Mouse (Mus musculus): ENCODE data around the gene Nectin3. TPM values are rescaled to one million over a fixed set of nuclear protein-coding genes. Genes with fewer than 3 reads are reported as not detected.

The Nectin3 gene
- polyA plus RNA-seq, 1 experiment from 2014 or later, result 4.7 TPM

GRCm38 (mm10) chr16:46497686-46498420 is 472 bp downstream of the Nectin3 start:
- H3K9me3 ChIP-seq (replicated peaks), result no peaks in the 10 kb centered on the region
- H3K9ac ChIP-seq, result peak overlapping the region; percentile 45; the same call in 1 of the 2 replicates
- peak overlapping the region; percentile 69 for H3K4me2 ChIP-seq
- H3K27ac ChIP-seq, result no peak overlapping the region
- ATAC-seq (ENCODE audit: low read depth), result no peak
- DNase-seq, result no peak
- WGBS (ENCODE audit: insufficient replicate concordance), result 2% methylated on average over 32 of the region's 32 CpGs
- H3K4me1 ChIP-seq (replicated peaks), result peaks cover 7% of the 10 kb centered on the region
- peak overlapping the region; percentile 63 for H3K4me3 ChIP-seq (replicated peaks)
- H3K36me3 ChIP-seq, result no peaks in the 10 kb centered on the region
- H3K27me3 ChIP-seq, result peaks cover 53% of the 10 kb centered on the region

- peak overlapping the region; percentile 63 for H3K4me3 ChIP-seq (replicated peaks)
- WGBS (ENCODE audit: insufficient replicate concordance), result under 1% methylated on average over 56 of the region's 78 CpGs
- peak; percentile 88 for ATAC-seq (ENCODE audit: low read depth)
- H3K27ac ChIP-seq, result peak overlapping the region; percentile 77
- H3K4me1 ChIP-seq (replicated peaks), result peaks cover 7% of the 10 kb centered on the region
- peak overlapping the region; percentile 69 for H3K4me2 ChIP-seq
- no peaks in the 10 kb centered on the region for H3K36me3 ChIP-seq
- H3K9ac ChIP-seq, result peak overlapping the region; percentile 68
- H3K27me3 ChIP-seq, result peaks cover 53% of the 10 kb centered on the region
- DNase-seq, result peak; percentile 47
- H3K9me3 ChIP-seq (replicated peaks), result no peaks in the 10 kb centered on the region
These were observed 1.2 kb downstream of the Nectin3 start for GRCm38 (mm10) chr16:46496889-46497685.

- Histone ChIP-seq H3K4me3 (replicated peaks) (peak overlapping the region; percentile 63), H3K4me2 (peak overlapping the region; percentile 69), H3K4me1 (replicated peaks) (peaks cover 7% of the 10 kb centered on the region), H3K9ac (peak overlapping the region; percentile 68), H3K27me3 (peaks cover 53% of the 10 kb centered on the region), H3K9me3 (replicated peaks) (no peaks in the 10 kb centered on the region), H3K27ac (peak overlapping the region; percentile 77), H3K36me3 (no peaks in the 10 kb centered on the region)
- WGBS (ENCODE audit: insufficient replicate concordance), result under 1% methylated on average over 80 of the region's 96 CpGs
- DNase-seq, result no peak
- peak; percentile 44 for ATAC-seq (ENCODE audit: low read depth)
These were observed 2.1 kb downstream of the Nectin3 start for GRCm38 (mm10) chr16:46496031-46496868.

- H3K36me3 ChIP-seq, result no peaks in the 10 kb centered on the region
- H3K9ac ChIP-seq, result no peak overlapping the region
- peak overlapping the region; percentile 69 for H3K4me2 ChIP-seq
- peaks cover 7% of the 10 kb centered on the region for H3K4me1 ChIP-seq (replicated peaks)
- DNase-seq (no peak), ATAC-seq (ENCODE audit: low read depth) (no peak)
- 37% methylated on average over 3 of the region's 3 CpGs for WGBS (ENCODE audit: insufficient replicate concordance)
- H3K4me3 ChIP-seq (replicated peaks), result peak overlapping the region; percentile 63; the same call in 1 of the 2 replicates
- no peak overlapping the region for H3K27ac ChIP-seq
- H3K27me3 ChIP-seq, result peaks cover 52% of the 10 kb centered on the region
- no peaks in the 10 kb centered on the region for H3K9me3 ChIP-seq (replicated peaks)
These were observed 3.1 kb downstream of the Nectin3 start for GRCm38 (mm10) chr16:46495201-46495600.

- Histone ChIP-seq H3K27ac (no peak overlapping the region), H3K9ac (no peak overlapping the region), H3K4me3 (replicated peaks) (no peak overlapping the region), H3K4me2 (no peak overlapping the region), H3K36me3 (no peaks in the 10 kb centered on the region), H3K4me1 (replicated peaks) (no peaks in the 10 kb centered on the region), H3K27me3 (no peaks in the 10 kb centered on the region), H3K9me3 (replicated peaks) (no peaks in the 10 kb centered on the region)
- 32% methylated on average over 3 of the region's 3 CpGs for WGBS (ENCODE audit: insufficient replicate concordance)
- no peak for DNase-seq
- ATAC-seq (ENCODE audit: low read depth), result no peak
These were observed 10.8 kb downstream of the Nectin3 start for GRCm38 (mm10) chr16:46487436-46488097.

- no peaks in the 10 kb centered on the region for H3K36me3 ChIP-seq
- 61% methylated on average over 3 of the region's 3 CpGs for WGBS (ENCODE audit: insufficient replicate concordance)
- ATAC-seq (ENCODE audit: low read depth), result no peak
- H3K4me1 ChIP-seq (replicated peaks), result no peaks in the 10 kb centered on the region
- H3K27me3 ChIP-seq, result no peaks in the 10 kb centered on the region
- DNase-seq, result no peak
- no peak overlapping the region for H3K9ac ChIP-seq
- H3K4me3 ChIP-seq (replicated peaks), result no peak overlapping the region
- H3K4me2 ChIP-seq, result no peak overlapping the region
- H3K27ac ChIP-seq, result no peak overlapping the region
- H3K9me3 ChIP-seq (replicated peaks), result no peaks in the 10 kb centered on the region
These were observed 21.0 kb downstream of the Nectin3 start for GRCm38 (mm10) chr16:46477336-46477735.

- H3K27ac ChIP-seq, result no peak overlapping the region
- no peak for DNase-seq
- no peak overlapping the region for H3K4me3 ChIP-seq (replicated peaks)
- no peaks in the 10 kb centered on the region for H3K9me3 ChIP-seq (replicated peaks)
- H3K4me1 ChIP-seq (replicated peaks), result no peaks in the 10 kb centered on the region
- H3K9ac ChIP-seq, result no peak overlapping the region
- H3K27me3 ChIP-seq, result no peaks in the 10 kb centered on the region
- no peaks in the 10 kb centered on the region for H3K36me3 ChIP-seq
- ATAC-seq (ENCODE audit: low read depth), result no peak
- WGBS (ENCODE audit: insufficient replicate concordance), result 64% methylated on average over 3 of the region's 3 CpGs
- no peak overlapping the region for H3K4me2 ChIP-seq
These were observed 46.9 kb downstream of the Nectin3 start for GRCm38 (mm10) chr16:46451421-46451820.

- Histone ChIP-seq H3K4me1 (replicated peaks) (no peaks in the 10 kb centered on the region), H3K4me2 (no peak overlapping the region), H3K27ac (no peak overlapping the region), H3K4me3 (replicated peaks) (no peak overlapping the region), H3K27me3 (no peaks in the 10 kb centered on the region), H3K9me3 (replicated peaks) (no peaks in the 10 kb centered on the region), H3K36me3 (no peaks in the 10 kb centered on the region), H3K9ac (no peak overlapping the region)
- no peak for DNase-seq
- ATAC-seq (ENCODE audit: low read depth), result no peak
- WGBS (ENCODE audit: insufficient replicate concordance), result 75% methylated on average over 6 of the region's 6 CpGs
These were observed 49.3 kb downstream of the Nectin3 start for GRCm38 (mm10) chr16:46449013-46449412.

GRCm38 (mm10) chr16:46431317-46431716 is 67.0 kb downstream of the Nectin3 start:
- no peaks in the 10 kb centered on the region for H3K36me3 ChIP-seq
- no peak overlapping the region for H3K27ac ChIP-seq
- H3K9me3 ChIP-seq (replicated peaks), result no peaks in the 10 kb centered on the region
- ATAC-seq (ENCODE audit: low read depth) (no peak), DNase-seq (no peak)
- H3K4me1 ChIP-seq (replicated peaks), result no peaks in the 10 kb centered on the region
- no peak overlapping the region for H3K9ac ChIP-seq
- H3K27me3 ChIP-seq, result no peaks in the 10 kb centered on the region
- H3K4me2 ChIP-seq, result no peak overlapping the region
- H3K4me3 ChIP-seq (replicated peaks), result no peak overlapping the region
- 78% methylated on average over 5 of the region's 5 CpGs for WGBS (ENCODE audit: insufficient replicate concordance)

GRCm38 (mm10) chr16:46416177-46416576 is 82.1 kb downstream of the Nectin3 start:
- H3K4me2 ChIP-seq, result no peak overlapping the region
- no peak overlapping the region for H3K9ac ChIP-seq
- no peak overlapping the region for H3K4me3 ChIP-seq (replicated peaks)
- H3K27ac ChIP-seq, result no peak overlapping the region
- no peaks in the 10 kb centered on the region for H3K27me3 ChIP-seq
- DNase-seq (no peak), ATAC-seq (ENCODE audit: low read depth) (no peak)
- H3K36me3 ChIP-seq, result no peaks in the 10 kb centered on the region
- 49% methylated on average over 3 of the region's 3 CpGs for WGBS (ENCODE audit: insufficient replicate concordance)
- H3K4me1 ChIP-seq (replicated peaks), result no peaks in the 10 kb centered on the region
- H3K9me3 ChIP-seq (replicated peaks), result no peaks in the 10 kb centered on the region

- no peak overlapping the region for H3K4me3 ChIP-seq (replicated peaks)
- H3K9ac ChIP-seq, result no peak overlapping the region
- no peaks in the 10 kb centered on the region for H3K36me3 ChIP-seq
- H3K9me3 ChIP-seq (replicated peaks), result no peaks in the 10 kb centered on the region
- DNase-seq (no peak), ATAC-seq (ENCODE audit: low read depth) (no peak)
- no peaks in the 10 kb centered on the region for H3K4me1 ChIP-seq (replicated peaks)
- 50% methylated on average over 3 of the region's 3 CpGs for WGBS (ENCODE audit: insufficient replicate concordance)
- H3K4me2 ChIP-seq, result no peak overlapping the region
- no peaks in the 10 kb centered on the region for H3K27me3 ChIP-seq
- no peak overlapping the region for H3K27ac ChIP-seq
These were observed 87.6 kb downstream of the Nectin3 start for GRCm38 (mm10) chr16:46410739-46411057.

Measured in liver, embryonic 13.5 days (tissue).